Mouse (Mus musculus): Measurements from ENCODE around the gene Clip2. TPM values are rescaled to one million over a fixed set of nuclear protein-coding genes. Genes with fewer than 3 reads are reported as not detected.

Gene Clip2
- polyA plus RNA-seq, 1 experiment = 14.2 TPM

GRCm38 (mm10) chr5:134510266-134510665, 42.0 kb downstream of the Clip2 start:
- Histone ChIP-seq H3K27me3 (ENCODE audit: control insufficient read depth, insufficient read depth, insufficient read length) (no peaks in the 10 kb centered on the region), H3K36me3 (ENCODE audit: control insufficient read depth, insufficient read depth) (peaks cover 4% of the 10 kb centered on the region), H3K4me3 (no peak overlapping the region), H3ac (ENCODE audit: control insufficient read depth, insufficient read length) (no peak overlapping the region), H3K79me2 (ENCODE audit: control insufficient read depth, insufficient read depth) (no peaks in the 10 kb centered on the region), H3K4me2 (ENCODE audit: low read depth) (no peak overlapping the region)
- no peak for TF ChIP-seq REST (IDR thresholded peaks at IDR 0.05; ENCODE audit: insufficient read depth, insufficient read length)
- no peak for TF ChIP-seq TCF12 (IDR thresholded peaks at IDR 0.05; ENCODE audit: insufficient read depth, poor library complexity, severe bottlenecking)
- TF ChIP-seq E2F4 (IDR thresholded peaks at IDR 0.05; ENCODE audit: insufficient read depth) = no peak
- no peak for TF ChIP-seq CEBPB (IDR thresholded peaks at IDR 0.05; ENCODE audit: insufficient read depth, poor library complexity, severe bottlenecking)
- no peak for TF ChIP-seq MYOD1 (IDR thresholded peaks at IDR 0.05; ENCODE audit: control insufficient read depth in 1 of 3, insufficient read length in 2 of 3, low read depth in 2 of 3)
- no peak for TF ChIP-seq MYOG (IDR thresholded peaks at IDR 0.05; ENCODE audit: control insufficient read depth in 1 of 3, insufficient read depth in 1 of 3, insufficient read length in 2 of 3, low read depth in 2 of 3)
- TF ChIP-seq TCF3 (IDR thresholded peaks at IDR 0.05; ENCODE audit: insufficient read length, low read depth) = no peak
- TF ChIP-seq POLR2AphosphoS2 (IDR thresholded peaks at IDR 0.05; ENCODE audit: insufficient read length, low read depth) = no peak
- TF ChIP-seq POLR2A (IDR thresholded peaks at IDR 0.05; ENCODE audit: insufficient read length, low read depth) = no peak
- no peak for TF ChIP-seq MAX (IDR thresholded peaks at IDR 0.05; ENCODE audit: low read depth)
- no peak for TF ChIP-seq USF1 (IDR thresholded peaks at IDR 0.05; ENCODE audit: low read depth)
- TF ChIP-seq SRF (IDR thresholded peaks at IDR 0.05; ENCODE audit: control insufficient read depth, insufficient read length, low read depth) = no peak

- Histone ChIP-seq H3K4me3 (no peak overlapping the region), H3K27me3 (ENCODE audit: control insufficient read depth, insufficient read depth, insufficient read length) (no peaks in the 10 kb centered on the region), H3K4me2 (ENCODE audit: low read depth) (no peak overlapping the region), H3K36me3 (ENCODE audit: control insufficient read depth, insufficient read depth) (no peaks in the 10 kb centered on the region), H3K79me2 (ENCODE audit: control insufficient read depth, insufficient read depth) (no peaks in the 10 kb centered on the region), H3ac (ENCODE audit: control insufficient read depth, insufficient read length) (no peak overlapping the region)
- TF ChIP-seq POLR2A (IDR thresholded peaks at IDR 0.05; ENCODE audit: insufficient read length, low read depth) (no peak), CEBPB (IDR thresholded peaks at IDR 0.05; ENCODE audit: insufficient read depth, poor library complexity, severe bottlenecking) (no peak), MAX (IDR thresholded peaks at IDR 0.05; ENCODE audit: low read depth) (no peak), E2F4 (IDR thresholded peaks at IDR 0.05; ENCODE audit: insufficient read depth) (no peak), TCF12 (IDR thresholded peaks at IDR 0.05; ENCODE audit: insufficient read depth, poor library complexity, severe bottlenecking) (no peak), MYOG (IDR thresholded peaks at IDR 0.05; ENCODE audit: control insufficient read depth in 1 of 3, insufficient read depth in 1 of 3, insufficient read length in 2 of 3, low read depth in 2 of 3) (no peak), USF1 (IDR thresholded peaks at IDR 0.05; ENCODE audit: low read depth) (no peak), MYOD1 (IDR thresholded peaks at IDR 0.05; ENCODE audit: control insufficient read depth in 1 of 3, insufficient read length in 2 of 3, low read depth in 2 of 3) (no peak), REST (IDR thresholded peaks at IDR 0.05; ENCODE audit: insufficient read depth, insufficient read length) (no peak), POLR2AphosphoS2 (IDR thresholded peaks at IDR 0.05; ENCODE audit: insufficient read length, low read depth) (no peak), TCF3 (IDR thresholded peaks at IDR 0.05; ENCODE audit: insufficient read length, low read depth) (no peak), SRF (IDR thresholded peaks at IDR 0.05; ENCODE audit: control insufficient read depth, insufficient read length, low read depth) (no peak)
These were observed 43.3 kb downstream of the Clip2 start for GRCm38 (mm10) chr5:134508965-134509364.

DNA sequence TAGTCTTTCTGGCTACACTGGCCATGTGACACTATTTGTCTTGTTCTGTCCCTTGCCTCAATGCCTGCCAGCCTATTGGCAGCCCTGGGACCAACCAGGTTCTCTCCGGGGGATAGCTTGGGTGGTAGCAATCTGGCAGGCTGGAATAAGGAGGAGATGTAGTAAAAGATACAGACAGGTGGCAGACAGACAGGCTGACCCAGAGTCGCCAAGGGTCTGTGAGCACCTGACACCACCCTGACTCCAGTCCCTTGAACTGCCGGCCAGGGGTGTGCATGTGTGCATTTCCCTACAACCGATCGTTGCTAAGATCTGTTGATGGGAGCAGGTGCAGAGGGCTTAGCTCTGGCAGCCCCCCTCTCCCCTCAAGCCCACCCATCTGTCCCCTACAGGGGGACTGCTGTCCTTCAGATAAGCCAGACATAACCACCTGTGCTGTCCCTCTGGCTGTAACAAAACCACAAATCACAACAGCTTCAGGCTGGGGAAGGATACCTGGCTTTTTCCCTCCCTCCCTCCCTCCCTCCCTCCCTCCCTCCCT, 44.3 kb downstream of the Clip2 start:
- Histone ChIP-seq H3K79me2 (ENCODE audit: control insufficient read depth, insufficient read depth) (no peaks in the 10 kb centered on the region), H3K4me3 (no peak overlapping the region), H3K4me2 (ENCODE audit: low read depth) (no peak overlapping the region), H3K27me3 (ENCODE audit: control insufficient read depth, insufficient read depth, insufficient read length) (no peaks in the 10 kb centered on the region), H3ac (ENCODE audit: control insufficient read depth, insufficient read length) (no peak overlapping the region), H3K36me3 (ENCODE audit: control insufficient read depth, insufficient read depth) (no peaks in the 10 kb centered on the region)
- no peak for TF ChIP-seq MAX (IDR thresholded peaks at IDR 0.05; ENCODE audit: low read depth)

DNA sequence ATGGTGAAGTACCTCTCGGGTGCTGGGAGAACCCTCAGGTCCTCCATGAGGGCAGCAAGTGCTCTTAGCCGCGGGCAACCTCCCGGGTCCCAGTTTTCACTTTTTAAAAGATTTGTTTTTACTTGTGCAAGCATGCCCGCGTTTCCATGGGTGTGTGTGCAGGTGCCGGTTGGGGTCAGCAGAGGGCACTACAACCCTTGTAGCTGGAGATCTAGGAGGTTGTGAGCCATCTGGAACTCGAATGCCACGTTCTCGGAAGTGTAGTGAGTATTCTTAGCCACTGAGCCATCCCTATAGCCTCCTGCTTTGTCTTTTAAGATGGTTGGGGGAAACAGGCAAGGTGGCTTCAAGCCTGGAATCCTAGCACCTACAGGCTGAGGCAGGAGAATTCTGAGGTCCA, 44.9 kb downstream of the Clip2 start:
- no peak overlapping the region for H3ac ChIP-seq (ENCODE audit: control insufficient read depth, insufficient read length)
- H3K4me3 ChIP-seq = no peak overlapping the region
- TF ChIP-seq E2F4 (IDR thresholded peaks at IDR 0.05; ENCODE audit: insufficient read depth) = no peak
- TF ChIP-seq POLR2AphosphoS2 (IDR thresholded peaks at IDR 0.05; ENCODE audit: insufficient read length, low read depth) = no peak
- TF ChIP-seq USF1 (IDR thresholded peaks at IDR 0.05; ENCODE audit: low read depth) = no peak
- TF ChIP-seq REST (IDR thresholded peaks at IDR 0.05; ENCODE audit: insufficient read depth, insufficient read length) = no peak
- no peak for TF ChIP-seq POLR2A (IDR thresholded peaks at IDR 0.05; ENCODE audit: insufficient read length, low read depth)
- TF ChIP-seq MYOD1 (IDR thresholded peaks at IDR 0.05; ENCODE audit: control insufficient read depth in 1 of 3, insufficient read length in 2 of 3, low read depth in 2 of 3) = no peak
- TF ChIP-seq MAX (IDR thresholded peaks at IDR 0.05; ENCODE audit: low read depth) = no peak
- no peak for TF ChIP-seq TCF3 (IDR thresholded peaks at IDR 0.05; ENCODE audit: insufficient read length, low read depth)
- no peak for TF ChIP-seq TCF12 (IDR thresholded peaks at IDR 0.05; ENCODE audit: insufficient read depth, poor library complexity, severe bottlenecking)
- TF ChIP-seq CEBPB (IDR thresholded peaks at IDR 0.05; ENCODE audit: insufficient read depth, poor library complexity, severe bottlenecking) = no peak
- TF ChIP-seq SRF (IDR thresholded peaks at IDR 0.05; ENCODE audit: control insufficient read depth, insufficient read length, low read depth) = no peak
- no peak for TF ChIP-seq MYOG (IDR thresholded peaks at IDR 0.05; ENCODE audit: control insufficient read depth in 1 of 3, insufficient read depth in 1 of 3, insufficient read length in 2 of 3, low read depth in 2 of 3)
- no peaks in the 10 kb centered on the region for H3K36me3 ChIP-seq (ENCODE audit: control insufficient read depth, insufficient read depth)
- no peak overlapping the region for H3K4me2 ChIP-seq (ENCODE audit: low read depth)
- no peaks in the 10 kb centered on the region for H3K27me3 ChIP-seq (ENCODE audit: control insufficient read depth, insufficient read depth, insufficient read length)
- no peaks in the 10 kb centered on the region for H3K79me2 ChIP-seq (ENCODE audit: control insufficient read depth, insufficient read depth)

DNA sequence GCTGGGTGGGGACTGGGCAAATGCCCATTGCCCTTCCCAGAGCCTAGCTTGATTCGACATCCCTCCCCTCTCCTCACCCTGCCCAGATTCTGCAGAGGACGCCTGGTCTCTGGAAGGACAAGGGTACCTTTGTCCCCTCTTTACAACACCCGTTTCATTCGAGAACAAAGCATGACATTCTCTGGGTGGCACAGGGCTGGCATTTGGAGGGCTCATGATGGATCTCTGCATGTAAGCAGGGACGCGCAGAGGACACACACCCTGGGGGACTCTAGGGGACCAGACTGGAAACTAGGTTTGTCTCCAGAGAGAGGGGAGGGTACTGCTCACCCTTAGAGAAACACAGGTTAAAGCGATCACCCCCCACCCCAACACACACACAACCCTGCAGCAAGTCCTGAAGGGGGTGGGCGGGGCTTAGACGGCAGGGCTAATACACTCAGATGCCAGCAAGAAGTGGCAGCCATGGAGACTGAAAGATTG, 46.4 kb downstream of the Clip2 start:
- Histone ChIP-seq H3K4me2 (ENCODE audit: low read depth) (no peak overlapping the region), H3K36me3 (ENCODE audit: control insufficient read depth, insufficient read depth) (no peaks in the 10 kb centered on the region), H3K4me3 (no peak overlapping the region), H3ac (ENCODE audit: control insufficient read depth, insufficient read length) (no peak overlapping the region), H3K79me2 (ENCODE audit: control insufficient read depth, insufficient read depth) (no peaks in the 10 kb centered on the region), H3K27me3 (ENCODE audit: control insufficient read depth, insufficient read depth, insufficient read length) (no peaks in the 10 kb centered on the region)
- TF ChIP-seq MAX (IDR thresholded peaks at IDR 0.05; ENCODE audit: low read depth) (no peak), SRF (IDR thresholded peaks at IDR 0.05; ENCODE audit: control insufficient read depth, insufficient read length, low read depth) (no peak), E2F4 (IDR thresholded peaks at IDR 0.05; ENCODE audit: insufficient read depth) (no peak), TCF3 (IDR thresholded peaks at IDR 0.05; ENCODE audit: insufficient read length, low read depth) (no peak), CEBPB (IDR thresholded peaks at IDR 0.05; ENCODE audit: insufficient read depth, poor library complexity, severe bottlenecking) (no peak), USF1 (IDR thresholded peaks at IDR 0.05; ENCODE audit: low read depth) (no peak), TCF12 (IDR thresholded peaks at IDR 0.05; ENCODE audit: insufficient read depth, poor library complexity, severe bottlenecking) (no peak), MYOD1 (IDR thresholded peaks at IDR 0.05; ENCODE audit: control insufficient read depth in 1 of 3, insufficient read length in 2 of 3, low read depth in 2 of 3) (no peak), POLR2A (IDR thresholded peaks at IDR 0.05; ENCODE audit: insufficient read length, low read depth) (no peak), MYOG (IDR thresholded peaks at IDR 0.05; ENCODE audit: control insufficient read depth in 1 of 3, insufficient read depth in 1 of 3, insufficient read length in 2 of 3, low read depth in 2 of 3) (no peak), REST (IDR thresholded peaks at IDR 0.05; ENCODE audit: insufficient read depth, insufficient read length) (no peak), POLR2AphosphoS2 (IDR thresholded peaks at IDR 0.05; ENCODE audit: insufficient read length, low read depth) (no peak)
